Mouse (Mus musculus): ENCODE results near the gene Ppp1r16b. TPM values are rescaled to one million over a fixed set of nuclear protein-coding genes. Genes with fewer than 3 reads are reported as not detected.

Ppp1r16b gene
- total and polyA plus RNA-seq, 2 experiments = 0.99 to 2.4 TPM

GRCm38 (mm10) chr2:158722135-158722534, 56.9 kb downstream of the Ppp1r16b start:
- DNase-seq (ENCODE audit: extremely low read depth, low read depth, low spot score) = no peak
- TF ChIP-seq CTCF (IDR thresholded peaks at IDR 0.05; ENCODE audit: low read depth, low read length) (no peak), POLR2A (IDR thresholded peaks at IDR 0.05; ENCODE audit: extremely low read depth, insufficient read depth, low read length) (no peak)
- H3K4me1 ChIP-seq (ENCODE audit: control insufficient read depth, insufficient read depth, low read length) = peaks cover 2% of the 10 kb centered on the region; the same call in 1 of the 2 replicates
- H3K36me3 ChIP-seq (ENCODE audit: control insufficient read depth, insufficient read depth, low read length) = no peaks in the 10 kb centered on the region
- peaks cover 2% of the 10 kb centered on the region; the same call in 1 of the 2 replicates for H3K79me2 ChIP-seq (ENCODE audit: control insufficient read depth, insufficient read depth, low read length)
- no peaks in the 10 kb centered on the region; the same call in 1 of the 2 replicates for H3K27me3 ChIP-seq (ENCODE audit: control insufficient read depth, insufficient read depth, low read length)
- 74% methylated on average over 4 of the region's 4 CpGs for WGBS
- no peak overlapping the region for H3K9ac ChIP-seq (ENCODE audit: low read depth, low read length)
- H3K4me3 ChIP-seq (ENCODE audit: insufficient read depth, low read depth, low read length) = no peak overlapping the region
- peak overlapping the region; percentile 63 for H3K27ac ChIP-seq (replicated peaks; ENCODE audit: insufficient read depth, low read depth, low read length)

- H3K27ac ChIP-seq (replicated peaks; ENCODE audit: insufficient read depth, low read depth, low read length) = peak overlapping the region; percentile 88
- H3K4me1 ChIP-seq (ENCODE audit: control insufficient read depth, insufficient read depth, low read length) = peaks cover under 1% of the 10 kb centered on the region; the same call in 1 of the 2 replicates
- H3K36me3 ChIP-seq (ENCODE audit: control insufficient read depth, insufficient read depth, low read length) = no peaks in the 10 kb centered on the region
- no peak overlapping the region for H3K4me3 ChIP-seq (ENCODE audit: insufficient read depth, low read depth, low read length)
- TF ChIP-seq CTCF (IDR thresholded peaks at IDR 0.05; ENCODE audit: low read depth, low read length) (no peak), POLR2A (IDR thresholded peaks at IDR 0.05; ENCODE audit: extremely low read depth, insufficient read depth, low read length) (no peak)
- DNase-seq (ENCODE audit: extremely low read depth, low read depth, low spot score) = no peak
- H3K27me3 ChIP-seq (ENCODE audit: control insufficient read depth, insufficient read depth, low read length) = no peaks in the 10 kb centered on the region; the same call in 1 of the 2 replicates
- H3K9ac ChIP-seq (ENCODE audit: low read depth, low read length) = peak overlapping the region; percentile 21
- H3K79me2 ChIP-seq (ENCODE audit: control insufficient read depth, insufficient read depth, low read length) = peaks cover 2% of the 10 kb centered on the region; the same call in 1 of the 2 replicates
- 13% methylated on average over 6 of the region's 6 CpGs for WGBS
These were observed 57.9 kb downstream of the Ppp1r16b start for GRCm38 (mm10) chr2:158722991-158723551.

- no peak for TF ChIP-seq CTCF (IDR thresholded peaks at IDR 0.05; ENCODE audit: low read depth, low read length)
- no peak for TF ChIP-seq POLR2A (IDR thresholded peaks at IDR 0.05; ENCODE audit: extremely low read depth, insufficient read depth, low read length)
- peaks cover 2% of the 10 kb centered on the region; the same call in 1 of the 2 replicates for H3K79me2 ChIP-seq (ENCODE audit: control insufficient read depth, insufficient read depth, low read length)
- H3K9ac ChIP-seq (ENCODE audit: low read depth, low read length) = no peak overlapping the region
- no peaks in the 10 kb centered on the region; the same call in 1 of the 2 replicates for H3K27me3 ChIP-seq (ENCODE audit: control insufficient read depth, insufficient read depth, low read length)
- peak overlapping the region; percentile 88 for H3K27ac ChIP-seq (replicated peaks; ENCODE audit: insufficient read depth, low read depth, low read length)
- no peaks in the 10 kb centered on the region for H3K36me3 ChIP-seq (ENCODE audit: control insufficient read depth, insufficient read depth, low read length)
- 14% methylated on average over 6 of the region's 6 CpGs for WGBS
- no peak for DNase-seq (ENCODE audit: extremely low read depth, low read depth, low spot score)
- no peaks in the 10 kb centered on the region for H3K4me1 ChIP-seq (ENCODE audit: control insufficient read depth, insufficient read depth, low read length)
- H3K4me3 ChIP-seq (ENCODE audit: insufficient read depth, low read depth, low read length) = no peak overlapping the region
These were observed 58.6 kb downstream of the Ppp1r16b start for GRCm38 (mm10) chr2:158723806-158724205.

GRCm38 (mm10) chr2:158726252-158726651, 61.1 kb downstream of the Ppp1r16b start:
- DNase-seq (ENCODE audit: extremely low read depth, low read depth, low spot score) = no peak
- Histone ChIP-seq H3K27me3 (ENCODE audit: control insufficient read depth, insufficient read depth, low read length) (no peaks in the 10 kb centered on the region; the same call in 1 of the 2 replicates), H3K79me2 (ENCODE audit: control insufficient read depth, insufficient read depth, low read length) (no peaks in the 10 kb centered on the region), H3K36me3 (ENCODE audit: control insufficient read depth, insufficient read depth, low read length) (no peaks in the 10 kb centered on the region), H3K4me1 (ENCODE audit: control insufficient read depth, insufficient read depth, low read length) (no peaks in the 10 kb centered on the region), H3K9ac (ENCODE audit: low read depth, low read length) (no peak overlapping the region), H3K27ac (replicated peaks; ENCODE audit: insufficient read depth, low read depth, low read length) (no peak overlapping the region), H3K4me3 (ENCODE audit: insufficient read depth, low read depth, low read length) (no peak overlapping the region)
- no peak; the same call in 1 of the 2 replicates for TF ChIP-seq CTCF (IDR thresholded peaks at IDR 0.05; ENCODE audit: low read depth, low read length)
- TF ChIP-seq POLR2A (IDR thresholded peaks at IDR 0.05; ENCODE audit: extremely low read depth, insufficient read depth, low read length) = no peak
- 65% methylated on average over 6 of the region's 6 CpGs for WGBS

GRCm38 (mm10) chr2:158728061-158728815, 63.0 kb downstream of the Ppp1r16b start:
- Histone ChIP-seq H3K79me2 (ENCODE audit: control insufficient read depth, insufficient read depth, low read length) (no peaks in the 10 kb centered on the region), H3K27ac (replicated peaks; ENCODE audit: insufficient read depth, low read depth, low read length) (no peak overlapping the region), H3K4me1 (ENCODE audit: control insufficient read depth, insufficient read depth, low read length) (no peaks in the 10 kb centered on the region), H3K27me3 (ENCODE audit: control insufficient read depth, insufficient read depth, low read length) (no peaks in the 10 kb centered on the region; the same call in 1 of the 2 replicates), H3K4me3 (ENCODE audit: insufficient read depth, low read depth, low read length) (no peak overlapping the region), H3K9ac (ENCODE audit: low read depth, low read length) (no peak overlapping the region), H3K36me3 (ENCODE audit: control insufficient read depth, insufficient read depth, low read length) (no peaks in the 10 kb centered on the region)
- TF ChIP-seq POLR2A (IDR thresholded peaks at IDR 0.05; ENCODE audit: extremely low read depth, insufficient read depth, low read length) (no peak), CTCF (IDR thresholded peaks at IDR 0.05; ENCODE audit: low read depth, low read length) (no peak)
- 65% methylated on average over 7 of the region's 7 CpGs for WGBS
- DNase-seq (ENCODE audit: extremely low read depth, low read depth, low spot score) = no peak
